Mouse (Mus musculus) embryonic fibroblast, embryonic 13.5 days (primary cell): ENCODE measurements at regions not wholly inside any gene's neighbourhood (a gene's known extent, or its start where the extent isn't known, plus 50 kb on each side); places are given as distances from the start of the nearest gene placed in this dataset.
A peak's percentile ranks its signal among the peaks of the same experiment; 100 is the strongest.

Experiments
- CTCF ChIP-seq: IDR thresholded peaks from 2 replicates; pipeline ENCODE4 v1.5.1; 2011; ENCODE audit warnings: mild to moderate bottlenecking, control low read depth, low read length, moderate library complexity, borderline replicate concordance; ENCODE audit not compliant: insufficient read depth
- POLR2A ChIP-seq: IDR thresholded peaks from 2 replicates; pipeline ENCODE4 v1.6.1; 2011; ENCODE audit warnings: low read depth, mild to moderate bottlenecking, control low read depth, low read length, moderate library complexity

DNA sequence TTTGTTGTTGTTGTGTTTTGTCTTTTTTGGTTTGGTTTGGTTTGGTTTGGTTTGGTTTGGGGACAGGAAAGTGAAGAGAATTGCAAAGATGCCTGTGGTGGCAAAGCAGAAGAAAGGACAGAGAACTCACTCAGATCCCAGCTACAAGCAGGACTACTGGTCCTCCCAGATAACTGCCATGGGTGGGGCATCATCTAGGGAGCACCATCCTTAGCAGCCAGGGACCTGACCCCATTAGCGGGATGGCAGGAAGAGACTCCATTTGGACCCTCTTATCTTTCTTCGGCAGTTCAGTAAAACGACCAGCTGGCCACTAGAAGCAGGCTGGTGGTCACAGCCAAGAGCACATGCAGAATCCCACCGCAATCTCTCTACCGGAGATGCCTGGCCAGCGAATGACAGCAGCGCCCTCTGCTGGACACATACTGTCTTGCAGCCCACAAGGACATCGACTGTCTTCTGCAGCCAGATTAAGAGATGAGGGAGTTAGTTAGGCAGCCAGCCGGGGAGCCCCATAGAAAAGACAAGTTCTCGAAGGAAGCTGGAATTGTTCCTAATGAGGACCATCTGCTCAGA lies 119.8 kb downstream of the Gm9195 start:
- TF ChIP-seq CTCF, result peak; percentile 80
- TF ChIP-seq POLR2A, result no peak
